Mouse (Mus musculus): ENCODE results near the gene Kcnt1.
A peak's percentile ranks its signal among the peaks of the same experiment; 100 is the strongest.

Gene Kcnt1

DNA sequence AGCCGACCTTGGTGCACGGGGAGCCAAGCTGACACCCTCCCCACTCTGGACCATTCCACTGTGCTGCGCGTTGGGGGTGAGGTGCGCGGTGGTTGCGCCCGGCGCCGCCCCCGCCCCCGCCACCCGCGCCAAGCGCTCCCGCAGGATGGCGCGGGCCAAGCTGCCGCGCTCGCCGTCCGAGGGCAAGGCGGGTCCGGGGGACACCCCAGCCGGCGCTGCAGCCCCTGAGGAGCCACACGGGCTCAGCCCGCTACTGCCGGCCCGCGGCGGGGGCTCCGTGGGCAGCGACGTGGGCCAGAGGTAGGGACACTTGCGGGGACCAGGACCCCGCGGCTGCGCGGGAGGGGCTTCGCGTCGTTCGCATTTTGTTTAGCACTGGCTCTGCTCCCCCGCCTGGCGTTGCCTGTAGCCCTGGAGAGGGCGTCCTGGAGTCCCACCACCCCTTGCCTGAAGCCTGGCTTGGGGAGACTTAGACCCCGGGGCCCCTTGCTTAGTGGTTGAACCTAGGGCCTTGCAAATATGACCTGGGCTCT lies 14.3 kb downstream of the Kcnt1 start:
- no peak for DNase-seq (ENCODE audit: low read depth)

DNA sequence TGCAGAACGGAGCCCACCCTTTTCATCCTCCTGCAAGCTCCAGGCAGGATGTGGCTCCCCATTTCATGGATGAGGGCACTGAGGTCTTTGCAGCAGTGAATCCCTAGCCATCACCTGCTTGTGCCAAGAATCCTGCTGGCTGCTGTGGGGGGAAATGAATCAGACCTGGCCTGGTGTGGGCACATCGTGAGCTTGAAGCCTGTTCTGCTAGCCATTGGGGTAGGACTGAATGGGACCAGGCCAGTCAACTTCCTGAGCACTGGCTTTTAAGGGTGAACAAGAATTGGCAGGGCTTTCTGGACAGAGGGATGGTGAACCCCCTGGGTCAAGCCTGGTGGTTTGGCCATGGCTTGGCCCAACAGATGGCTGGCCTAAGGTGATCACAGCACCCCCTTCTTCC lies 15.0 kb downstream of the Kcnt1 start:
- no peak for DNase-seq (ENCODE audit: low read depth)

DNA sequence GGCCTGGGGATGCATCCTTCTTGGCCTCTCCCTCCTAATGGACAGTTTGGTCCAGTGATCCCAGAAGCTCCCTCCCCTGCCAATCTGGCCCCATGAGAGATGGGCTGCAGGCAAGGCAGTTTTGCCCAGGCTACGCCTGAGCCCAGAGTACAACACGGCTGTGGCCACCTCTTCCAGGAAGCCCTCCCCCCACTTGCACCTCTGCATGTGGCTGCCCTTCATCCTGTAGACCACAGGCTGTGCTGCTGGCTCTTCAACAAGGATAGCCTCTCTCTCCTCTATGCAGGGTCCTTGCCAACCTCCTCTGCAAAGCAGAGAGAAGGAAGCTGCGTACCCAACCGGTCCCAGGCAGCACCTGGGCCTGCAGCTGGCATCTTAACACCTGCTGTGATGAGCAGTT lies 15.5 kb downstream of the Kcnt1 start:
- no peak for DNase-seq (ENCODE audit: low read depth)

DNA sequence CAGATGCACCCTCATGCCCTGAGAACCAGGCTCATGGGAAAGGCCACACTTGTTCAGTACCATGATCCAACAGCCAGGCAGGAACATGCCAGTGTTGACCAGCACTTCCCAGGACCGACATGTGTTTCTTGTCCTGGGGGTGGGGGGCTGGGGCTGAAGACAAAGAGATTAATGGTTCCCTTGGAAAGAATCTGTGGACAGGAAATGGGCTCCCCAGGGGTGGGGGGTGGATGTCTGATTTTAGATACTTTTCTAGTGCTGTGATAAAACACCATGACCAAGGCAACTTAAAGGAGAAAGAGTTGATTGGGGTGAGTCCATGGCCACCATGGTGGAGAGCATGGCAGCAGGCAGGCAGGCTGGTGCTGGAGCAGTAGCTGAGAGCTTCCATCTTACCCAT lies 18.7 kb downstream of the Kcnt1 start:
- no peak for DNase-seq (ENCODE audit: low read depth)

DNA sequence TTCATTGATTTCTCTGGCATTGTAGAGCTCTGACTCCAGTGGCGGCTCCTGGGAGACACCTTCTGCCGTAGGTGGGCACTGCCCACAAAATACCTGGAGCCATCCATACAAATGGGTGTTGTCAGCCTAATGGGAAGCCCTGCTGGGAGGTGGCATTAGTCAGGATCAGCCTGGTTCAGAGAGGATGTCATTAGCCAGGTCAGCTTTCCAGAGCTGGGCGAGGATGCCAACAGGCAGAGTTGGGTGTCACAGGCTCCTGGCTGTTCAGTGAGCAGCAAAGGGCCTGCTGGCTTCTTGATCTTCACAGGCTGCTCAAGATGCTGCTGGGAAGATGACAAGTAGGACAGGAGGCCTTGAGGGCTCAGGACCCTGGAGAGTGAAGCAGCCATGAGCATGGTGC lies 21.2 kb downstream of the Kcnt1 start:
- no peak for DNase-seq (ENCODE audit: low read depth)

DNA sequence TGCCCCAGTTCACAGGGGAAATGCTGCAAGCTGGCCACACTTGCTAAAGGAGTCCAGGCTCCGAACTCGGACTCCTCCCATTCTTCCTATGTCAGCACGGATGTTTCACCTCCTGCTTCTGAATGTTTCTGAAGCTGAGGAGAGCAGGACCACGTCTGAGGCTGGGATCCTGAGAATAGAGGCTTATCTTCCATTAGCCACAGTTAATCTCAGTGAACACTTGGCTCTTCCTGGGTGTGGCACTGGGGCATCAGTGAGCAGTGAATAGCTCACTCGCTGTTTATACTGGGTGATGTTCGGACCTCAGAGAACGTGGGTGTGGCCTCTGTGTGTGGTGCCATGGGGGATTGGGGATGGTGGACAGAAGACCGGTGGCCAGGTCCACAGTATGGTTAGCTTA lies 23.7 kb downstream of the Kcnt1 start:
- DNase-seq (ENCODE audit: low read depth), result no peak

DNA sequence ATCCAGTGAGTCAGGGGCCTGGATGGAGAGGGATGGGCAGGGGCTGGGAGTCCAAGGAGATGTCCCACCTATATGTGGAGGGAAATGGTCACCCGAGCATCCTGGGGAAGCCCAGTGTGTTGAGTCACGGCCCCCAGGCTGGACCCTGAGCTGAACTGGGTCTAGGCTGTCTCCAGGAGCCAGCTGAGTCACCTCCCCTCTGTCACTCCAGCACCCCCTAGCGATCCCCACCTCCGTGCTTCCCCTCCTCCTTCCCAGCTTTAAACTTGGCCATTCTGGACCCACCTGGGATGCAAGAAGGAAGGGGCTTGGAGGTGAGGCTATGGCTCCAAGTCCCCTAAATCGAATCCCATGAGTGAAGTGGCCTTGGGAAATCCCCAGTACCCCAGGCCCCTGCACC lies 24.6 kb downstream of the Kcnt1 start:
- no peak for DNase-seq (ENCODE audit: low read depth)

DNA sequence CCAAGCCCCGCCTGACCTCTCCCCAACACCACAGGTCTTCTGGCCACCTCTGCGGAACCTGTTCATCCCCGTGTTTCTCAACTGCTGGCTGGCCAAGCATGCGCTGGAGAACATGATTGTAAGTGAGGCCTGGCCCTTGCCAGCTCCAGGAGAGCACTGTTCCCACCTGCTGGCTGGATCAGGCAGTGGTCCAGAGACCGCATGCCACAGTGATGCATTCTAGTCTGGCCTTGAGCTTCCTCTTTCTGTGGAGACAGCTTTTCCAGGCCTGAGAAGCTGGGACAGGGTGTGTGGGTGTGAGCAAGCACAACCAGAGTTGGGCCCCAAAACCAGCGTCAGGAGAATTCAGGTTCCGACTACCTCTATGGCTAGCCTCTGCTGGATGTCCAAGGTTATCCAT lies 28.9 kb downstream of the Kcnt1 start:
- DNase-seq (ENCODE audit: low read depth), result no peak

DNA sequence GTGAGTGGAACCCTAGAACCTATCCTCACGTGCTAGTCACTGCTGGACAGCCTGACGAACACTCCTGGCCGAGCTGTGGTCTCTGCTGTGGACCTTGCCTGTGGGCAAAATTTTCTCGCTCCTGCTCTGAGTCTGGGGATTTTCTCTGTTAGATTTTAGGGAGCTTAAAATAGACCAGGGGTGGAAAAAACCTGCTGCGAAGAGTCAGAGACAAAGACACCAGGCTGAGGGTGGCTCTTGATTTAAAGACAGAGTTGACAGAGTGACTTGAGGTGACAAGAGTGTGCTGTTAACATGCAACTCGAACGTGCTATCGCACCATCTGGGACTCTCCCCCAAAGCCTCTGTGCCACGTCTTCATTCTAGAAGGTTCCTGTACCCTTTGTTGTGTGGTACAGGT lies 35.4 kb downstream of the Kcnt1 start:
- no peak for DNase-seq (ENCODE audit: low read depth)

DNA sequence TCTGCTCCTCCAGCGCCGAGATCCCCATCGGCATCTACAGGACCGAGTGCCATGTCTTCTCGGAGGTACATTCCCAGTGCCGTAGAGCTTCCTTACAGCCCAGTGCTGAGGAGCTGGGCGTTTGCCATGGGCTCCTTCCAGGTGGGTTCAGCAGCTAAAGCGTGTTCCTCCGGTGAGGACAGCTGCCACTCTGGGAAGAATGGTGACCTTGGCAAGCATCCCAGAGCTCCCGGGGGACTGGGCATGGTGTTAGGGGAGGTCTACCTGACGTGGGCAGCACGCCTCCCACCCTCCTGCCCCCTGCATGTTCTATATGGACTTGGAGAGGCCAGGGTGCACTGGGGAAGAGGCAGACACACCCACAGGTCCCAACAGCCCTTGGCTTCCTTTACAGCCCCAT lies 46.3 kb downstream of the Kcnt1 start:
- DNase-seq (ENCODE audit: low read depth), result no peak

DNA sequence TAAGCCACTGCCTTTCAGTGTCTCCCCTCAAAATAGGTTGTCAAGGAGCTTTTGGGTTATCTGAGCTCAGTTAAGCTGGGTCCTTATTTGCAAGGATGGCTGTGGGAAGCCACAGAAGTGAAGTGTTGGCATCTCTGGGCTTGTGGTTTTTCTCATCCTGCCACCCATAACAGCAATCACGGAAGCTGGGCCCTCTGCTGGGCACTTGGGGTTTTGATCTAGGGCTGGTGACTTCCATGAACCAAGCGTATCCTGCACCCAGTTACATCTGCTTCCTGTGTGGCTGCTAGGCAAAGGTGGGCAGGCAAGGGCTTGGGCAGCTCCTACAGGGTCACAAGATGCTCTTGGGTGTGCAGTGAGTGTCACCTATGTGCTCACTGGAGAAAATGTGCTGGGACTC lies 49.7 kb downstream of the Kcnt1 start:
- peak; percentile 36 for DNase-seq (ENCODE audit: low read depth)

DNA sequence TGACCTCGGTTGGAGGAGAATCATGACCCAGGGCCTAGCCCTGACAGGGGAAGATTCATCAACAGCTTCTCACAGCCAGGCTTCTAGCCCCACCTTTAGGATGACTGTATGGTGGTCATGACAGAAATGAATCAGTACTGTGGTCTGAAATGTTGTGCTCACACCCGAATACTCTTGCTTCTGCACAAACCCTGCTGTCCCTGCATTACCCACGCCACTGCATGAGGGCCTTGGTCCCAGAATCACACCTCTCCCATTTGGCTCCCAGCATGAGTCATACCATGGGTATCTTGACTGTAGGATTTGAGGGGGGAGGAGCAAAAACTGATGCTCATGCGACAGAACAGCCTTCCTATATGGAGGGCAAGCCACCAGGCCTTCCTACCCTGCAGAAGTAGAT lies 50.7 kb downstream of the Kcnt1 start:
- no peak for DNase-seq (ENCODE audit: low read depth)

DNA sequence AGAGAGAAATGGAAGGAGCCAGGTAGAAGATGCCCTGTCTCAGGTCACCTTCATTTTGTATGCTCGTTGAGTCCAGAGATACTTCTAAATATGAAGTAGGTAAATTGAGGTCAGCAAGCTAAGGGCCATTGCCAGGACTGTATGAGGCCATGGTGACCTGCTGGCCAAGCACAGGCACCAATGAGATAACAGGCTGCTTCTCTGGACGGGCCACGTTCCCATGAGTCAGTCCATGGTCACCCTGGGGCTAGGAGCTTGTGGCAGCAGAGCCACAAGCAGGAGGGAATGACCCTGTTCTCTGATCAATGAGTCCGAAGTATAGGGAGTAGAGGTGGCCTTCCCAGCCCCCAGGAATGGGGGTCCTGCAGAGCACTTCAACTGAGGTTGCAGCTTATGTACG lies 51.3 kb downstream of the Kcnt1 start:
- no peak for DNase-seq (ENCODE audit: low read depth)

DNA sequence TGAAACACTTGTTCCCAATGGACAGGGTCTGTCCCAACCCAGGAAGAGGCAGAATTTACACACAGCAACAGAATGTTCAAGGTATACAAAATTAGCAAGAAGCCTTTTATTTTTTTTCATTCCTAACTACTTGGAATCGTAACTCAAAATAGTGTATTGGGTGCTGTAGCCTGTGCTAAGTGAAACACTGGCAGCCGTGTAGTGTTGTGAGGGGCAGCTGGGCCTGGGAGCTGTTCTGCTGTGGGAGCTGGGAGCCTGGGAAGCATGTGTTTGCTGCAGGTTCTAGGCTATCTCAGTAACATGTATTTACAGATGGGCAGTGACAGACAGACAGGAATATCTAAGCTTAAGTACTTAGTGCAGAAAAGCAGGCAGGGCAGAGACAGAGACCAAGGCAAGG lies 54.9 kb downstream of the Kcnt1 start:
- no peak for DNase-seq (ENCODE audit: low read depth)

DNA sequence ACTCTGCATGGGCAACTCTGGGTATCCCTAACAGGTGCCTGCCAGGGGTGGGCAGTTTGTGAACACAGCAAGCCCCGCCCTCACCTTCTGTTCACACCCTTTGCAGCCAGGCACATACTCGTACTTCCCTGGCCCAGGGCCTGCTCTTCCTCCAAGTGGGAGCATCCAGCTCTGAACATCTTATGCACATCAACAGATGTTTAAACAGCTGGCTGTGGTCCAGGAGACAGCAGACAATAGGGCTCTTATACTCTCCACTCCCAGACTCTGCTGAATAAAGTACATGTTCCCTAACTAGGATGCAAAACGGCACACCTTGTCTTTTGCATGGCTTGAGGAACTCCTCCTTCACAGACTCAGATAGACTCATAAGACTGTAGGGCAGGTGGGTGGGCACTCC lies 56.4 kb downstream of the Kcnt1 start:
- DNase-seq (ENCODE audit: low read depth), result no peak

DNA sequence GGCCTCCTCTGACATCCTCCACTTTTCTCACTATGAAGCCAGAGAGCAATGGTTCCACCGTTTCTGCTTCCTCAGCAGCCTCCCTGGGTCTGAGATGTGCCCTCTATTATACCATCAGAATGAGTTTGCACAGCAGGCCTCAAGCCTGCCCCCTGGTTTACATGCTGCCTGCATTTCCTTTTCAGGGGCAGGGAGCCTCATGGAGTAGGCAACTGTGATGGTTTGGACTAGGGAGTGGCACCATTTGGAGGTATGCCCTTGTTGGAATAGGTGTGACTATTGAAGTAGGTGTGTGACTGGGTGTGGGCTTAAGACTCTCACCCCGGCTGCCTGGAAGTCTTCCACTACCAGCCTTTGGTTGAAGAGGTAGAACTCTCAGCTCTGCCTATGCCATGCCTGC lies 60.3 kb downstream of the Kcnt1 start:
- DNase-seq (ENCODE audit: low read depth), result no peak

DNA sequence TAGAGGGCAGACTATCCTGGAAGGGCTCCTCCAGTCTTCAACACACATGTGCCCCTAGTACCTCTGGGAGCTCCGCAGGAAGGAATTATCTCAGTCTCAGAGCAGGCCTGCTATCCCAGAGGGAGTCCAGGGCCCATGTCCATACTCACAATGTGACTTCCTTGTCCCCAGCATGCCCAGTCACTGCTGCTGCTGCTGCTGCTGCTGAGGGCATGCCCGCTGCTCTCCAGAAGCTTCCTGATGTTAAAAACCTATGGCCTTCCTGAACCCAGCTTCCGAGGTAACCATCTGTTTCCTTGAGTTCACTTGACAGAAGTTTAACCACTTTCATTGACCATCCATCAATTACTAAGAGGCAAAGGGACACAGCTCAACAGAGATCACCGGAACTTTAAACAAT lies 61.4 kb downstream of the Kcnt1 start:
- DNase-seq (ENCODE audit: low read depth), result no peak

DNA sequence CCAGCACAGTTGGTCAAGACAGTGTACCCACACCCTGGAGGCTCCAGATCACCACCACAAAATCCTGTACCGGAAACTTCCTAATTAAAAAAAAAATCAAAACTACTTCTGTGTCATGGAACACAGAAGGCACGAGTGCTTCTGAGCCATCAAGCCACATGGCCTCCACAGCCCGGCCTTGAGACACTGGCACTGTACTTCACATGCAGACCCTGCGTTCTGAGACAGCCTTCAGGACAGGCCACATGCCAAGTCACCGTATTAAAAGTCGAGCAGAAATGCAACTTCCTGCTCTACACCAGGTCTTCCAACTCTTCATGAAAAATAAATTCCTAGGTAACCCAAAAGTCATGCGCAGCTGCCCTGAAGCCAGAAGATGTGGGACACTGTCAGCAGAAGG lies 64.3 kb downstream of the Kcnt1 start:
- no peak for DNase-seq (ENCODE audit: low read depth)

DNA sequence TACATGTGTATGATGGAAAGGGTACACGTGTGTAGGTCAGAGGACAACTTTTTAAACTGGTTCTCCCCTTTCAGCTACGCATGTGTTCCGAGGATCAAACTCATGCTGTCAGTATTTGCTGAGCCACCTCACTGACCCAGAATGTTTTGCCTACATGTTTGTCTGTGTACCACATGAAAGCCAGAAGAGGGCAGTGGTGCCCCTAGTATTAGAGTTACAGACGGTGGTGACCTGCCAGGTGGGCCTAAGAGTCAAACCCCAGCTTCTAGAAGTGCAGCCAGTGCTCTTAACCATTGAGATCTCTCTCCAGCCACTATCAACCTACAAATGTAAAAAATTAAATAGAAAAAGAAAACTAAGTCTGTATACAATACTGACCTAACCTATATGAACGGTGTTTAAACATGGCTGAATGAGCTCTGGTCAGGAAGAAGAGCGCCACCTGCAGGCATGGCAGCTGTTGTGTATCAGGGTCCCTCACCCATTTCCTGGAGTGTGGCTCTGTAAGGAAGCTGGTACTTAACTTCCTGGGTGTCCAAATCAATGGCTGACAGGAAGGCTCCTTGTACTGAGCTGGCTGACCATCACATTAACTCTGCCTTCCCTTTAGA lies 67.8 kb downstream of the Kcnt1 start:
- DNase-seq (ENCODE audit: low read depth), result peak; percentile 43

DNA sequence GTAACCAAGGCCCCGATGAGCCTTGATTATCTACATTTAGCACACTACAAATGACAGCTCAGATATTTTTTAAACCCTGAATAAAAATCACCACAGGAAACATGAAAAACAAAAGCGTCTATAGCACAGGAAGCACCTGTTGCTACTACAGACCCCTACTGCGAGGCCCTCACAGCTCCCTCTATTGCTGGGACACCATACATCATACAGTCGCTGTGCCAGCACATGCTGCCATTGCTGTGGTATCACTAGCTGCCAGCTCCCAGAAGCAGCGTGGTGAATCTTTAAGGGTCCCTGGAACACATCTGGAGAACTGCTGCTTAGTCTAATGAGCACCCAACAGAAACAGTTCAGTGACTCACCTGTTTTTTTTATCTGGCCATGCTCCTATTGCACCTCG lies 77.0 kb downstream of the Kcnt1 start:
- no peak for DNase-seq (ENCODE audit: low read depth)

DNA sequence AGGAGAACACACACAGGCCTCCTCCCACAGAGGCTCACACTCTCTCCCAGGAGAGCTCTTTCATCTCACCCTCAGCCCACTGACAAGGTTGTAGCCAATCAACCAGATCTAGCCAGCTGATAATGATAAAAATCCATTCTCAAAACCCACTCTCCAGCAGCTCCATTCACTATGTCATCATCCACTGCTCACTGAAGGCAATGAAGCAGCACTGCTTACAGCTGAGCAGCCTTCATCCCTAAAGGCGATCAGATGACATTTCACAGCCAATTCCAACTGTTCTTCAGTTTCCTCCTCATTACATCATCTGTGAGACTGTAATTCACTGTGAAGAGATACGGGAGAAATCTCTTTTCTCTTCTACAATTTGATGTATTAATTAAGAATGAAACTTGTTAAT lies 80.3 kb downstream of the Kcnt1 start:
- DNase-seq (ENCODE audit: low read depth), result no peak

DNA sequence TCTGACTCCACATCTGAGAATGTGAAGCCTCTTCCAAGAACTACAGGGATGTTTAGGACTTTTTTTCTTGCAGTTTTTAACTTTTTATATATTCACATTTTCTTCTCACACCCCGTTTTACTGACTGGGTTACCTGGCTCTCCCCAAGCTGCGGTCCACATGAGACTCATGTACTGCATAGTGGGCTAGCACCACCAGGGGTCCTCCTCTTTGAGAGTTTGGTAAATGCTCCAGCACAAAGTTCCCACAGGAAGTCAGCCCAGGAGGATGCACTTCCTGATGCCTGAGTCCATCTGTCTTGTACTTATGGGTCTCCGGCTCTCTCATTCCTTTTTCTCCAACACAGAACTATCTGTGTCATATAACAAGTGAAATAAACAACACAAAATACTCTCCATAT lies 84.4 kb downstream of the Kcnt1 start:
- DNase-seq (ENCODE audit: low read depth), result no peak

DNA sequence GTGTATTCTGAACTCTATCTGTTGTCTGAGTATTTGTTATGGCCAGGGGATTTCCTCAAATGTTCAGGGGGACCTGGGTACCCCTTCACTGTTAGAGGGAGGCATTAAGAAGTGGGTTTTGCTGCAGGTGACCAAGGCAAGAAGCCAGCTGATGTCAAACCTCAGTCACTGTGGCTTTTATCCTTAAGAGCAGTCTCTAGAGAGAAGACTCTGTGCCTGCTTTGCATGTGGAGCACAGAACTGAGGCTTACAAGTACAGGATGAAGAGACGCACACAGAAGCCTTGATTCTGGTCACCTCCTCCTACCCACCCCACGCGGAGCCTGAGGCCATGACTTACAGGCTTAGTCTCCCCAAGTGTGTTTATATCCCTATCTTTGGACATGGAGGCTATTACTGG lies 85.8 kb downstream of the Kcnt1 start:
- DNase-seq (ENCODE audit: low read depth), result no peak

Data from c-Kit-positive CD71-negative TER-119-negative erythroid progenitor cells, embryonic 14.5 days (primary cell).